Mouse (Mus musculus) megakaryocyte, adult 5-6 weeks (primary cell): ENCODE results near the gene Rbp7. TPM values are rescaled to one million over a fixed set of nuclear protein-coding genes. Genes with fewer than 3 reads are reported as not detected.

Experiments used
- ATAC-seq: 2 replicates; pipeline ENCODE4 v1.8.0; 2016; ENCODE audit warnings: mild to moderate bottlenecking, inconsistent platforms; ENCODE audit not compliant: poor library complexity, severe bottlenecking
- total RNA-seq, 2 experiments: library from RNA; stranded (forward) in 1 of 2; stranded (reverse) in 1 of 2; fragments of 153-499, 151-499 nt in 1 of 2; fragments of 221-1000, 200-1000 nt in 1 of 2; gene quantifications; 2 replicates each; pipeline versions ENCODE4 v1.2.3 to v1.2.4; 2015 to 2017

Rbp7 gene
- total RNA-seq, 2 experiments from 2014 or later: not detected

DNA sequence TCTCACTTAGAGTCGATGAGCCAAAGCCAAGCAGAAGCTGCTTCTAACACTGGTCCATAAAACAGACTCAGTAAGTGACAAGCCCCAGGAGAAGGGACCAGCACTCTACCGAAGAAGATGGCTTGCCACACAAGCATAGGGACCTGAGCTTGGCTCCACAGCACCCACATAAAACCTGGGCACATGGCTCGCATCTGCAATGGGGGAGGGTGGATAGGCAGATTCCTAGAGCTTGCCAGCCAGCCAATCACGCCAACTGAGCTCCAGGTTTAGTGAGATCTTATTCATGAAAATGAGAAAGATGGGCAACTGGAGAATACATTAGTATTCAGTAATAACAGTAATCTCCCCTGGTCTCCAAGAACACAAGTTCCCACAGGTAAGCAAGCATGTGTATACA, 45.0 kb downstream of the Rbp7 start:
- ATAC-seq: no peak

DNA sequence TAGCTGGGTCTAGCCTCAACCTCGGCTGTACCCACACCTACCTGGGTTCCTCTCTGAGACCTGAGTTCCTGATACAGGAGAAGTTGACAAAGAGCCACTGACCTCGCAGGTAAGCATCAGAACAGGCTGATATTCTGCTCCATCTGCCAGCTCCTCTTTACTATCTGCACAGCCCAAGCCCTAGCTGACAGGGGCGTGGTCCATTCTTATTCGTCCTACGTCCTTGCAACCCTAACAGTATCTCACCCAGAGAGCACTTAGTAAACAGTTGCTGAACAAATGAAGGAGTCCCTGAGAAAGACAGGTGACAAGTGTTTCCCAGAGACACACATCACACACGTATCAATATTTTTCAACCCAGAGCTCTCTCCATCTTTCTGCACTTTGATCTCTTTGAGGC, 46.4 kb downstream of the Rbp7 start:
- ATAC-seq: no peak

DNA sequence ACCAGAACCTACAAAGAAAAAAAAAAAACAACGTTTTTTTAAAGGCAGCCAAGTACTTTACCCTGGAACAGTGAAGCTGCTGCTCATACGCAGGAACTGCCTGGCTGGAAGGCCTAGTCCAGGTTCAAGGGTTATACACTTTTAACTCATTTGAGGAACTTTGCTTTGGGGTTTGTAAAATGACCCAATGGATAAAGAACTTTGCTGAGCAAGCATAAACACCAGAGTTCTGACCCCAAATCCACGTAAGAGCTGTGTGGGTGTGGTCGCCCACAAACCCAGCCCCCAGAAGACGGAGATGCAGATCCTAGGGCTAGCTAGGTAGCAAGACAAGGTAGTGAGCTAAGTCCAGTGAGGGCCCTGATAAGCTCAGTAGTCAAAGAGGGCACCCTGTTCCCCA, 47.3 kb downstream of the Rbp7 start:
- ATAC-seq: no peak

DNA sequence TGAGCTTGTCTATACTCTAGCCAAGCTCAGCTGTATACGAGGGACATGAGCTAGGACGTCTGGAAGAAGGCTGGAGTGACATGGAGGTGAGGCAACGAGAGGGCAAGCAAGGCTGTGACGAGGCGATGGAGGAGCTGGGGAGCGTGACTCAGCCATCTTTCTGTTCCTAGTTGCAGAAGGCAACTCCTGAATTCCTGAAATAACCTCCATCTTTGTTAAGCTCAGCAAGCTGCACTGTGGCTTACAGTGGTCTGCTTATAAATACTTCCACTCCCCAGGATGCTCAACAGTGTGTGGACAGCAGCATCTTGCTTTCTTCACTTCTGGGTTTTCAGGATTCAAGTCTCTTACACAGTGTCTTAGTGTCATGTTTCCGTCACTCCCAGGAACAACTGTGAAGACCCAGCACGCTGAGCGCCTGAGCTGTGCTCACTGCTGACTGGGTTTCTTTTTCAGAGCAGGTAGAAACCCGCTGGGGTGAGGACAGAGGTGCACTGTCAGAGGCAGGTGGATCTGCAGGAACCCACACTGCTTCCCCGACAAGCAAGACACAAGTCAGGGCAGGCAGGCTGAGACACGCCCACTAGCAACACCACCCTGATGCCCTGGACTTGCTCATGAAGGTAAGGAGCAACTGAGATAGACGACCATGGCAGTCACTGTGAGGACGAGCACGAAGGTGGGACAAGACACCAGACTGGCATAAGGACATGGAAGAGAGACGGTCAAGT, 48.9 kb downstream of the Rbp7 start:
- no peak for ATAC-seq

DNA sequence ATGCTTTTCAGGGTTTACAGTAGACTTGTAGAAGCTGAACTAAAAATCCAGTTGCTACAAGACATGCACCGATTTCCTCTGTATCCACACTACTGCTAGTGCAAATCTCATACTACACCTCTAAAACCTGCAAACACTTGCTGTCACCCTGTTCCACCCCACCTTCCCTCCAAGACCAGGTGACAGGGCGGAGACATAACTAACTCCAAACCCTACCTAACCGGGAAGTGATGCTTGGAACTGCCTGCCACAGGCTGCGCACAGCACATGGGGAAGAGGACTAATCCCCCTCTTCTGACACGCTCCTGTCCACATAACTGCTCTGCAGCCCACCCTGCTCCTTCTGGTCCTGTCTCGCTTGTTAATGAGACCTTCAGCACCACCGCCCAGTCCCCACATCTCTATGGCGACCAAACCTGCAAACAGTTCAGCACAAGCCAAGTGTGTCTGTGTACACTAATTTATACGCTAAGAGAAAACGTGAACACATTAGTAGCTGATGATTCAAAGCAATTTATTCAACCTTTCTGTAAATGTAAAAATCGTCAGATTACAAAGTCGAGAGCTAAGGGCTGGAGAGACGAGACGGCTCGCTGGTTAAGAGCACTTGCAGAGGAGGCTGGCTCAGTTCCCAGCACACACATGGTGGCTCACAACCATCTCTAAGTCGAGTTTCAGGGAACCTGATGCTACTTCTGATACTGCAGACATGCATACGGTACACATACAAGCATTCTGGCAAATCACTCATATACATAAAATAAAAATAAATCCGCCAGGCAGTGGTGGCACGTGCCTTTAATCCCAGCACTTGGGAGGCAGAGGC, 49.9 kb downstream of the Rbp7 start:
- ATAC-seq: no peak

DNA sequence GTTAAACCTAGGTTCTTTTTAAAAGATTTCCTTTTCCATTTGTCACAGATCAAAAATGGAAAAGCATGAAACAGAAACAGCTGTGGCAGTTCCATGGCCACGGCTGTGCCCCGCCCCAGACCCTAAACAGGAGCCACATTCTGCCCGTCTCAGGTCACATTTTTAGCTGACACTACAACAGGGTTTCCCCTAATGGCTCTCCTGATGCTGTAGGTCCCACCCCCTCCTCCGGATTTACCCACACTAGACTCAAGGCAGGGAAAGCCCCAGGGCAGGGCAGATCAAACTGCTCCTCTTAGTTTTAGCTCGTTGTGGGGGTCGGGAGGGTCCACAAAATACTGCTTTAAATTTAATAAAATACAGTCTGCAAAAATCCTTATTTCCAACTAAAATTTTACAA, 51.7 kb downstream of the Rbp7 start:
- ATAC-seq: no peak

DNA sequence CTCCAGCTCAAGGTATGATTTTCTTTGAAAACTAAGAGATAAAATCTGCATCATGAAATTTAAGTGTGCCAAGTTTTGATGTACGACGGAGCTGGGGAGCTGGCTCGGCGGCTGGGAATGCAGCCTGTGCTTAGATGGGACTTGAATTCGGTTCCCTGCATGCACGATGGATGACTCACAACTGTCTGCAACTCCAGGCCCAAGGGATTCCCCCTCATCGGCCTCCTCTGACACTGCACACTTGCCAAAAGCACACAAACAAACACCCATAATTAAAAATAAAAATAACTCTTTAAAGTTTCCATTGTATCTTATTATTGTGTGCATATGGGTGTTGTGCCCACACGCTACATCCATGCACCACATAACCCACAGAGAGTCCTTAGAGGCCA, 53.2 kb downstream of the Rbp7 start:
- ATAC-seq: no peak

DNA sequence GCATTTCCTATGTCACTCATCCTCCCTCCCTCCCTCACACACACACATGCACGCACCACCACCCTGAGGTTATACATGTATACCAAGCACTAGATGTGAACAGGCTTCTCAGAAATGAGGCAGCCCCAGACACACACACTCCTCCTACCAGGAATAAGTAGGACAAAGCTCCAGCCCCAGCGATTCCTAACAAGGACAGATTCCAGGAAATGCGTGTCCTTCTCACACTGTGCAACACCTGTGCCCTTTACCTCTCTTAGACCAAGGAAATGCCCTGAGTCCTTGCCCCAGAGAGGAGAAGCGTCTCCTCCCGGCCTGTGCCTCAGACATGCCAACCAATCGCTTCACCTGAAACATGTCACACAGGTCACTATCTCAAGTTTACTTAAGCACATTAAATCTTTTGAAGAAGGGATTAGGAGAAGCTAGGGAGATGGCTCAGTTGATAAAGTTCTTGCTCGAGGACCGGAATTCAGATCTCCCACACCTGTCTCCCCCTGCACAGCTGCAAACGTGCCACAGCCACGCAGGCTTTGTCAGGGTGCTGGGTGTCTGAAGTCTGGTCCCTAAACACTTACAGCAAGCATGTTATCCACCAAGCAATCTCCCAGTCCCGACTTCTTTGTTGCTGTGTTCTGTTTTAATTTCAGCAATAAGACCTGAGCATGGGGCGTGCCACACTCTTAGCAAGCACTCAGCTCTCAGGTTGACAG, 53.7 kb downstream of the Rbp7 start:
- no peak for ATAC-seq

Other genes with a start within 250 kb of the Rbp7 start
- gene Kif1b, start 147.3 kb downstream of the Rbp7 start, total RNA-seq (2015): 25.6 and 26.3 TPM in 2 replicates
- gene Kif1b, start 147.3 kb downstream of the Rbp7 start, total RNA-seq (2017): 30.2 and 37.3 TPM in 2 replicates
- 31.7 and 41.1 TPM in 2 replicates for gene Ube4b, start 28.2 kb downstream of the Rbp7 start, total RNA-seq (2015)
- 22.4 and 26.3 TPM in 2 replicates for gene Ube4b, start 28.2 kb downstream of the Rbp7 start, total RNA-seq (2017)
- gene Tmem274, start 22.4 kb upstream of the Rbp7 start, total RNA-seq (2015): not detected in 2 replicates
- not detected in 2 replicates for gene Tmem274, start 22.4 kb upstream of the Rbp7 start, total RNA-seq (2017)
- 4.0 and 5.1 TPM in 2 replicates for gene Nmnat1, start 30.2 kb upstream of the Rbp7 start, total RNA-seq (2015)
- gene Nmnat1, start 30.2 kb upstream of the Rbp7 start, total RNA-seq (2017): 3.8 and 6.0 TPM in 2 replicates
- 17.2 and 19.1 TPM in 2 replicates for gene Lzic, start 30.3 kb upstream of the Rbp7 start, total RNA-seq (2015)
- 22.2 and 53.8 TPM in 2 replicates for gene Lzic, start 30.3 kb upstream of the Rbp7 start, total RNA-seq (2017)
- 6.2 and 8.4 TPM in 2 replicates for gene Ctnnbip1, start 63.3 kb upstream of the Rbp7 start, total RNA-seq (2015)
- gene Ctnnbip1, start 63.3 kb upstream of the Rbp7 start, total RNA-seq (2017): 9.7 and 10.8 TPM in 2 replicates
- gene Clstn1, start 131.5 kb upstream of the Rbp7 start, total RNA-seq (2015): 0.64 and 0.74 TPM in 2 replicates
- gene Clstn1, start 131.5 kb upstream of the Rbp7 start, total RNA-seq (2017): 1.2 and 1.8 TPM in 2 replicates
- gene Pik3cd, start 247.6 kb upstream of the Rbp7 start, total RNA-seq (2015): 76.6 and 78.3 TPM in 2 replicates
- 129 and 130 TPM in 2 replicates for gene Pik3cd, start 247.6 kb upstream of the Rbp7 start, total RNA-seq (2017)